Comparison of ENCODE assay signal across 8 mouse cellular contexts in the genomic region with DNA sequence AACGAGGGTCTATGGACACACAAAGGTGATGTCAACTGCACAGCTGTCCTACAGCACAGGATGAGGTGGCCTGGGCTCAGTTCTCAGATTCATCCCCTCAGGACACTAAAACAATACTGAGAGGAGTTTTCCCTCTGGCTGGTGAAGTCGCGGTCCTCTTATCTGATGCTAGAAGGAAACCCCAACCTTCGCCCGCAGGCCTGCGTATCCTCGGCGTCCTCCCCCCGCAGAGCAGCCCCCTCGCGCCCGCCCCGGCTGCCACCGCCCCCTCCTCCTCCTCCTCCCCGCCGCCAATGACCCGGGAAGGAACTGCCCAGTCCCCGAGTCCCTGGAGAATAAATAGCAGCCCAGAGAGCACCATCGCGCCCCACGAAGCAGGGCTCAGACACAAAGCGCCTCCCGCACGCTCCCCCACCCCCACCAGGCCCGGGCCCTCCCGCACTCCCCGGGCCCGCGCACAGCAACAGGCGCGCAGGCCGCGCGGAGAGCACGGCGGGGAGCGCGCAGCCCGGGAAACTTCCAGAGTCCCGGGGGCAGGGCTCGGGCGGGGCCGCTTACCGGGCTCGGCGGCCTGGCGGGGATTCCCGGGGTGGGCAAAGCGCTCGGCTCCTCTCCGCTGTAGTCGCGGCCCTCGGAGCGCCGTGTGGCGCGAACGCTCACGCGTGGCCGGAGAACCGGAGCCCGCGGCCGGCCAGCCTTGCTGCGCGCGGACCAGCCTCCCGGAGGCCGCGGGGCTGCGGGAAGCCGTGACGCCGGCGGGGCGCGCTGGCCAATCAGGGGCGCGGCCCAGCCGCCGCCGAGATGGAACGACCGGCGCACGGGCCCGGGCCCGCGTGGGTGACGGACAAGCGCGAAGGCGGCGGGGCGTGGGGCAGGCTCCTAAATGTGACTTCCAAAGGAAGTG. TPM values are rescaled to one million over a fixed set of nuclear protein-coding genes. Genes with fewer than 3 reads are reported as not detected.
A peak's percentile ranks its signal among the peaks of the same experiment; 100 is the strongest.
DNase-seq lines count a peak whose midpoint lies in the region; ATAC-seq and TF ChIP-seq lines count a peak whose summit lies in the region.

Gene Mpdz, minus strand, starts transcription at position 738 of the 904 bp plus-strand sequence.

- no peaks in the 10 kb centered on the region for H3K9me3 ChIP-seq in liver, embryonic 16.5 days (replicated peaks; ENCODE audit: control insufficient read depth, low read length)

- intact Hi-C loops in heart, postnatal 14 days (cut with DNase I): loop anchor here (10.0 kb wide), 1 partner anchor 268 kb away; no protein-coding TSS in a partner anchor

- H3K27me3 ChIP-seq in cerebellum, adult 2 months (ENCODE audit: control insufficient read depth, insufficient read depth, low read length): no peaks in the 10 kb centered on the region
- H3K27me3 ChIP-seq in liver, embryonic 16.5 days (ENCODE audit: control insufficient read depth, insufficient read depth, low read depth, low read length): peaks cover 14% of the 10 kb centered on the region

- peak; percentile 8 for DNase-seq in ES-CJ7 (ENCODE audit: low read depth, low spot score)
- DNase-seq in cerebellum, adult 2 months: peak; percentile 79
- peak; percentile 55 for DNase-seq in forelimb bud, embryonic 11.5 days (ENCODE audit: low read depth, low spot score)
- peak; percentile 83 to 85 for DNase-seq in heart, postnatal 14 days
- DNase-seq in kidney, postnatal 4 days: peak; percentile 79 to 88
- DNase-seq in ovary, adult 18-20 months (ENCODE audit: low spot score): peak; percentile 42
- DNase-seq in yolk sac, embryonic 10.5 days (ENCODE audit: low spot score): peak; percentile 74

- H3K27ac ChIP-seq in cerebellum, adult 2 months (ENCODE audit: insufficient read depth, low read length): no peak within 1 kb of the TSS
- no peak within 1 kb of the TSS for H3K27ac ChIP-seq in liver, embryonic 16.5 days (ENCODE audit: low read length)

- TF ChIP-seq CTCF in cerebellum, adult 2 months (IDR thresholded peaks at IDR 0.05; ENCODE audit: borderline replicate concordance, insufficient read depth, low read depth, low read length): no peak

- peak; percentile 68 for ATAC-seq in liver, embryonic 16.5 days (ENCODE audit: low read depth)

- peak within 1 kb of the TSS; percentile 47 for H3K9ac ChIP-seq in liver, embryonic 16.5 days (ENCODE audit: low read depth, low read length)

- peak within 1 kb of the TSS; percentile 65 for H3K4me2 ChIP-seq in liver, embryonic 16.5 days (ENCODE audit: low read depth, low read length)

- H3K36me3 ChIP-seq in liver, embryonic 16.5 days (ENCODE audit: control insufficient read depth, insufficient read depth): no peaks in the 10 kb centered on the region

- 1% methylated on average over 97 of the region's 97 CpGs for WGBS in cerebellum, adult 2 months
- under 1% methylated on average over 63 of the region's 97 CpGs for whole genome bisulfite sequencing in liver, embryonic 16.5 days (ENCODE audit: insufficient replicate concordance)

- H3K4me3 ChIP-seq in cerebellum, adult 2 months (replicated peaks; ENCODE audit: insufficient read depth, low read depth, low read length): peak within 1 kb of the TSS; percentile 68
- peak within 1 kb of the TSS; percentile 61 for H3K4me3 ChIP-seq in liver, embryonic 16.5 days (ENCODE audit: low read depth, low read length)

- H3K4me1 ChIP-seq in cerebellum, adult 2 months (ENCODE audit: control insufficient read depth, insufficient read depth, low read length): no peaks in the 10 kb centered on the region
- H3K4me1 ChIP-seq in liver, embryonic 16.5 days (ENCODE audit: control insufficient read depth, low read depth, low read length): no peaks in the 10 kb centered on the region

- TF ChIP-seq POLR2A in cerebellum, adult 2 months (IDR thresholded peaks at IDR 0.05; ENCODE audit: borderline replicate concordance, insufficient read depth, low read length): no peak

RNA-seq across cellular contexts. Expression of gene Mpdz, which starts in this region (rescaled TPM):
- 31.2 and 31.8 TPM in 2 replicates for polyA plus RNA-seq in cerebellum, adult 2 months (2012; rRNA removed)
- 10 to 100 TPM; 41.9 to 42.6 TPM for total RNA-seq in heart, postnatal 14 days (2021)
- polyA plus RNA-seq in liver, embryonic 16.5 days (2015; fragmentation: Nextera tagmentation; extraction: Ambion mirVana): 2.0 and 2.6 TPM in 2 replicates

Comparison
In these comparisons a context has a peak if more than half of its experiments do, and no peak if none do; other contexts are left out.
1. DNase-seq: peak in every context shown above with its lines; median percentile 84 in heart, postnatal 14 days; 84 in kidney, postnatal 4 days; 79 in cerebellum, adult 2 months; 74 in yolk sac, embryonic 10.5 days; 55 in forelimb bud, embryonic 11.5 days; 42 in ovary, adult 18-20 months; 8 in ES-CJ7.